Mouse (Mus musculus) left cerebral cortex, adult 18-20 months (tissue): ENCODE data around the gene Chp2. TPM values are rescaled to one million over a fixed set of nuclear protein-coding genes. Genes with fewer than 3 reads are reported as not detected.

Source experiments
- DNase-seq, 2 experiments: peaks; one replicate each; pipeline ENCODE4 v3.0.0; 2021 to 2022; ENCODE audit warnings: low spot score in 2 of 2, mixed read lengths in 1 of 2
- long read RNA-seq, 2 experiments: library from polyadenylated mRNA; stranded (forward); transcript quantifications; one replicate each; pipeline ENCODE4 v2.0.0; 2021
- total RNA-seq, 2 experiments: library from RNA; stranded (reverse); gene quantifications; 2 replicates each; pipeline ENCODE4 v1.2.3; 2021

The Chp2 gene
- total RNA-seq, result 1 to 10 TPM; 4.3 to 4.6 TPM
- long read RNA-seq, experiment 1, partial matches to known transcripts, result 0 of 1 reads
- long read RNA-seq, experiment 1, other reads (novel, unspliced or antisense), result 0 of 1 reads
- long read RNA-seq, experiment 2, partial matches to known transcripts, result 0 of 2 reads
- long read RNA-seq, experiment 2, other reads (novel, unspliced or antisense), result 0 of 2 reads

GRCm38 (mm10) chr7:122219315-122219801 is at the start of gene Chp2:
Gene Chp2, plus strand, starts transcription at chr7:122219496.
- peak in 1 of 2 experiments; percentile 4 for DNase-seq

GRCm38 (mm10) chr7:122170705-122171104 is 48.6 kb upstream of the Chp2 start:
- no peak for DNase-seq

GRCm38 (mm10) chr7:122171613-122172012 is 47.7 kb upstream of the Chp2 start:
- no peak for DNase-seq

GRCm38 (mm10) chr7:122180720-122181119 is 38.6 kb upstream of the Chp2 start:
- no peak for DNase-seq

DNA sequence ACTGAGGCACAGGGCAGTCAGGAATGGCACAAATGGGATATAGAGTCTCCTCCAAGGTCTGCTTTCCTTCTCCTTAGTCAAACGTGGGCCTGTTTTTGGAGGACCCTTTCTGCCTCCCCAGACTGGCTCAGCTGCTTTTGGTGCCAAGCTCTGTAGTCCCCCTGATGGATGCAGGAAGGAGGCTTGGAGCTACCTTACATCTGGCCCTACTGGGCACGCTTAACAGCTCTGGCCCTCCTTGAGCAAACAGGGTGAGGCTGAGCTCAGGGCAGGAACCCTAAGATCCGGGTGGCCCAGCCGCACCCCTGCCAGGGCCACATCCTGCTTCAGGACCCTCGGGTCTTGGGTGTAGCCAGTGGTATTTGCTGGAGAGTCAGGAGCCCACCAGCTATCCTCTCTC is 34.7 kb upstream of the Chp2 start:
- DNase-seq, result no peak

DNA sequence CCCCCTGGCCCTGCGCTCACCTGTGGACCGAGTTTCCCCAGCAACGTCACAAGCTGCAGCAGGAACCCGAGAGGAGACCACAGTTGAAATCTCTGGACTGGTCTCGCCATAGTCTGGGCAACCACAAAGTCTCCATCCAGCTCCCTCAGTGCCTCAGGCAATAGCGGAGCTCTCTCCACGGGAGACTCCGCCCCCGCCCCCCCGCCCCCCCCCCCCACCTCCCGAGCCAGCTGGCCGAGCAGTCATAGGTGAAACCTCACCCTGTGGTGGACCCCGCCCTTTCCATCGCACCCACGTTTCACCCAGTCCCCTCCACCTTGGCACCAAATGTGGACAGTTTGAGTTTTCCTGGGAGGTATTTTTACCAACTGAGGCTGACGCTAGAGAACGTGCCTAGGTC is 33.3 kb upstream of the Chp2 start, which contains the start of gene Ern2:
TSS of gene Ern2 (minus strand) at position 165 of the 400 bp plus-strand sequence.
- DNase-seq, result no peak

DNA sequence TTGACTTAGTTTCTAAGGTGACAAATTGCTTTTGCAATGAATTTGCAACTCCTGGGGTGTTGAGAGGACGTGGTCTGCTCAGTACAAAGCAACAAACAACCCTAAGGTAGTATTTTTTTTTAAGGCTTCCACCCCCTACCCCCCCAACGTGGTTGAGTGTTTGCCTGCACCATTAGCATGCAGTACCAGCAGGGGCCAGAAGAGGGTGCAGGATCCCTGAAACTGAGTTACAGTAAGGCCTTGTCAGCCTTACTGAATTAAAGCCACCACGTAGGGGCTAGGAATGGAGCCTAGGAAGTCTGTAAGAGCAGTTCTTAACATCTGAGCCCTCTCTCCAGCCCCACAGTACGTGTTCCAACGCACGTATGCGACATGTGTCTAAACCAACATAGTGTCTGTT is 29.8 kb upstream of the Chp2 start:
- peak in 1 of 2 experiments; percentile 33 for DNase-seq

GRCm38 (mm10) chr7:122191097-122191496 is 28.2 kb upstream of the Chp2 start:
- no peak for DNase-seq

- no peak for DNase-seq
Observed at GRCm38 (mm10) chr7:122193919-122194318, 25.4 kb upstream of the Chp2 start.

GRCm38 (mm10) chr7:122196771-122197170 is 22.5 kb upstream of the Chp2 start:
- no peak for DNase-seq

- DNase-seq, result peak; percentile 38 to 55
Observed at GRCm38 (mm10) chr7:122197306-122197705, 22.0 kb upstream of the Chp2 start.

DNA sequence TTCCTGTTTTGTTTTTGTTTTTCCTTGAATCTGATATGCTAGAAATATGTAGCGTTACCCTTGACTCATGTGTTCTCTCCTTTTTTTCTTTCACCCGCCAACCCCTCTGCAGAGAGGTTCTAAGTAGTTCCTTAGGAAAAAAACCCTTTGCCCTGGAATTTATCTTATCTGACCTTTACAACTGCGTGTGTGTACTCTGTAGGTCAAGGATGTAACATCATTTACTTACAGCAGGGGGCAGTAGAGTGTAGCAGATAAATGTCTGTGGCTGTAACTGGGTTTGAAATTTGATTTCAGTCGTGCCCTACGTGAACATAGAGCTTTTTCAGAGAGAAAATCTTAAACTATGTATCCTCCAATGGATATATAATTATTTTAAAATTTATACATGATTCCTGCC is 20.0 kb upstream of the Chp2 start:
- peak in 1 of 2 experiments; percentile 20 for DNase-seq

GRCm38 (mm10) chr7:122203936-122204335 is 15.4 kb upstream of the Chp2 start:
- no peak for DNase-seq

DNA sequence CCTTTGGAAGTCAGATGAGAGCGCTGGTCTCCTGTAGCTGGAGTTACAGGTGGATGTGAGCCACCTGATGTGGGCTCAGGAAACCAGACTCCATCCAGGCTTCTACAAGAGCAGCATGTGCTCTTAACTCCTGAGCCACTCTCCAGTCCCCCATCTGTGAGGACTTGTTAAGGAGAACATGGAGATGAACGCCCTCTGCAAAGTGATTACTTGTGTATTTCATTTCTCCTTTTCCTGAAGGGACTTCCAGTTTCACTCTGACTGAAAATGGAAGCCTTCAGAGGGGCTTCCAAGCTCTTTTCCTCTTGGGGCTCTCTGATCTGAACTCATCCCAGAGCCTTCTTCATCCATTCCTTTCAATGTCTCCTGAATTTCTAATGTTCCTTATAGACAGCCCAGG is 13.2 kb upstream of the Chp2 start:
- no peak for DNase-seq

GRCm38 (mm10) chr7:122208276-122209021 is 10.8 kb upstream of the Chp2 start:
- DNase-seq, result no peak

- DNase-seq, result no peak
Observed at GRCm38 (mm10) chr7:122226020-122226742, 6.9 kb downstream of the Chp2 start.

DNA sequence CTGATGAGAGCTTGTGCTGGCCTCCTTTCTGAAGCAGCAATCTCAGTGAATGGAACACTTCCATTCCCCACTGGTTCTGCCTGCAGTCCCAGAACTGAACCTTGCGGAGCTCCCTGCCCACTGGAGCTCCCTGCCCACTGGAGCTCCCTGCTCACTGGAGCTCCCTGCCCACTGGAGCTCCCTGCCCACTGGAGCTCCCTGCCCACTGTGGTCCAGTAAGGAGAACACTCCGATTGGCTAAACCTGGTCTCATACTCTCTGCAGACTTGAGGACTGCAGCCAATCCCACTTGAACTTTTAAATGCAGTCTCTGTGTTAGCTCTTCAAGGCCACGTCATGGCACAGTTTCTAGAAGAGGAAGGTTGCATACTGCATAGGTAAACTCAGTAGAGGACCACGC is 7.4 kb downstream of the Chp2 start:
- no peak for DNase-seq

DNA sequence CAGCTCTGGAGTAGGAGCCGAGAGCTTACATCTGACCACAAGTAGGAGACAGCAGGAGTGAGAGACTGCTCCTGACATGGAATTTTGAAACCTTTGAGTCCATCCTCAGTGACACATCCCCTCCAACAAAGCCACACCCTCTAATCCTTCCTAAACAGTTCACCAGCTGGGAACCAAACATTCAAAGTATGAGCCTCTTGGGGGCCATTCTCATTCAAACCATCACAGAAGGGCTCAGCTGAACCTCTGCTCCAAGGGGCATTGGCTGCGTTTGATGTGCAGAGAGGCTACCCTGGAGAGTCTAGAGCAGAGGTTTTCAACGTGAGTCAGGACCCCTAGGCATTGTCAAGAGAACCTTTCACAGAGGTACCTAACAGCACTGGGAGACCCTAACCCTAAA is 10.0 kb downstream of the Chp2 start:
- DNase-seq, result no peak

GRCm38 (mm10) chr7:122229916-122230315 is 10.6 kb downstream of the Chp2 start:
- DNase-seq, result no peak

GRCm38 (mm10) chr7:122230866-122231265 is 11.6 kb downstream of the Chp2 start:
- no peak for DNase-seq

DNA sequence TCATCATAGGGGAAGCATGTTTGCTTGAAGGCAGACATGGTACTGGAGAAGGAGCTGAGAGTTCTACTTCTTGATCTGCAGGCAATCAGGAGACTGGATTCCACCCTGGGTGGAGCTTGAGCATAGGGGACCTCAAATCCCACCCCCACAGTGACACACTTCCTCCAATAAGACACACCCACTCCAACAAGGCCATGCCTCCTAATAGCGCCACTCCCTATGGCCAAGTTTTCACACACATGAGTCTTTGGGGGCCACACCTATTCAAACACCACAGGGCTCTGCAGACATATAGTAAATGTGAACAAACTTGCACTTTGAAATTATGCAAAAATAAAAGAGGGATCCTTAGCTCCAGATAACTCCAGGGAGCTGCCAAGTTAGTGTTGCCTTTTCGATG is 19.6 kb downstream of the Chp2 start:
- DNase-seq, result no peak
